Mouse (Mus musculus) cerebellum, adult 2 months (tissue): ENCODE data around the gene Vps37c.

Experiments
- CTCF ChIP-seq: fragments of 200-500 bp; IDR thresholded peaks from 2 replicates; pipeline ENCODE4 v1.5.1; 2011; ENCODE audit warnings: low read depth, mild to moderate bottlenecking, control low read depth, low read length, moderate library complexity, borderline replicate concordance; ENCODE audit not compliant: insufficient read depth
- POLR2A ChIP-seq: fragments of 200-500 bp; IDR thresholded peaks from 2 replicates; pipeline ENCODE4 v1.6.1; 2011; ENCODE audit warnings: low read length, control low read depth, borderline replicate concordance; ENCODE audit not compliant: insufficient read depth

- TF ChIP-seq CTCF (no peak), POLR2A (no peak)
Observed at GRCm38 (mm10) chr19:10731975-10732374, 43.4 kb downstream of the Vps37c start.
